Mouse (Mus musculus): ENCODE results near the gene Olfr1262.

Gene Olfr1262

DNA sequence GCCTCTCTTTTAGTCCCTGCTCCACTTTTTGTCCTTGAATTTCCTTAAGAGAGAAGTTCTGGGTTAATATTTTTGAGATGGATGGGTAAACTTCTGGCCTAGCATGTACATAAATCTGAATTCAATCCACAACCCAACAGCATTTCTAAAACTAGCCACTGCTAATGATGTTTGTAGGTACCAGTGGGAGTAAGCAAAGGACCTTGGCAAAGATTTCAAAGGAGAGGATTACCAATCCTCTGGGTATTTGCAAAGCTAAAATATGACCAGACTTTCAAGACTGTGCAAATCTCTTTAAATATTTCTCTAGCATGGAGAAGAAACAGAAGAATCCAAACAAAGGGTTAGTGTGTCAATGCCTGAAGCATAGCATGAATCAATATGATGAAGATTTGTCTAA lies at the start of gene Olfr1262:
Gene Olfr1262 (plus strand): TSS at position 301 of the 400 bp plus-strand sequence.
- DNase-seq = no peak

DNA sequence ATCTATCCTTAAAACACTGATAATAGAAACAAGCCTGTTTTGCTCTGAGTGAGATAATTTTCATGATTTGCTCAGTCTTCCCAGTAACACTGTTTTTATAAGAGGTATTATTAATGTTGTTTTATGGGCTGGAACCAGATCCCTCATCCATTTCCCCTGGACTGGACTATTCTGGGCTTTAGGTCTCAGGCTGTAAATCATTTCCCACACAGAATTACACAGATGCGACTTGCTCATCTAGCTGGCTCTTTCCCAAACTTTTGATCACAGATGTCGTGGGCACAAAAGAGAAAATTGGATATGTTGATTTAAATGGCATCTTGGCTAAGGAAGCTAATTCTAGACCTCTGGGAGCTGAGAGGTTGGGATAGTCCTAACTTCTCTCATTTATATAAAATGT lies 25.8 kb upstream of the Olfr1262 start, which contains the start of gene Olfr1260:
Gene Olfr1260 (plus strand): TSS at position 157 of the 400 bp plus-strand sequence.
- no peak for DNase-seq

DNA sequence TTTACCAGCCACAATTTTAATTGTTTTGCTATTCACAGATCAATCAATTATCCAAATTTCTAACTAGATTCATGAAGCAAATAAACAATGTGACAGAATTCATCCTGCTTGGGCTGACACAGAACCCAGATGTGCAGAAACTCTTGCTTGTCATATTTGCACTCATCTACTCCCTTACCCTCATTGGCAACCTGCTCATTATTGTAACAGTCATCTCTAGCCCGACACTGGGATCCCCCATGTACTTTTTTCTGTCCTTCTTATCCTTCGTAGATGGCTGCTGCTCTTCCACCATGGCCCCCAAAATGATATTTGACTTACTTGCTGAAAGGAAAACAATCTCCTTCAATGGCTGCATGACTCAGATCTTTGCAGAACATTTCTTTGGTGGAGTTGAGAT lies 22.2 kb upstream of the Olfr1262 start:
- DNase-seq = no peak

DNA sequence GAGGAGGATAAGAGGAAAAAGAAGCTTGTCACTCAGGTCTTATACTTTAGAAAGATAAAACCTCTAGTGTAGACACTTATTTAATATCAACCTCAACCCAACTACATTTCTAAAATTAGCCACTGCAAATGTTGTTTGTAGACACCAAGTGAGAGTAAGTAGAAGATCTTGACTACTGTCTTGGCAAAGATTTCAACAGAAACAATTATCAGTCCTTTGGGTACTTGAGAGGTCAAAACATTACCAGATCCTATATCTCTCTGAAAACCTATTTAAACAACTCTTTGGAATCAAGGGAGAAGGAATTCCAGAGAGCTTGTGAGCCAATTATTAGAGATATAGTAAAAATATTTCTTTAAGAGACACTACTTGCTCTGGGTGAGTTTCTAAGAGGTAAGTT lies 9.0 kb upstream of the Olfr1262 start, which contains the start of gene Olfr1261:
Gene Olfr1261 (plus strand): TSS at position 301 of the 400 bp plus-strand sequence.
- no peak for DNase-seq

DNA sequence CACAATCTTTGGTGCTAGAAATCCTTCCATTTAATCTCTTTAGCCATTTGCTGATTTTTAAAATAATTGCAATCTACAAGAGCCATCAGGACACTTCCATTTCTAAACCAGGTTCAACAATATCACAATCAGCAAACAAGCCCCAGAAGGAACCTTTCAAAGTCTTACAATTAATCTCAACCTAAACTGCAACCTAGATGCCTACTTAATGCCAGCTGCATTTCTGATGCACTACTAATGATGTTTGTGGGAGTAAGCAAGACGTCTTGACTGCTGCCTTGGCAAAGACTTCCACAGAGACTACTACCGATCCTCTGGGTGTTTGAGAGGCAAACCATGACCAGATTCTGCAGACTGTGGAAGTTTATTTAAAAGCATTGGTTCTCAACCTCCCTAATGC lies 11.9 kb downstream of the Olfr1262 start, which contains the start of gene Olfr1263:
Gene Olfr1263 (plus strand): TSS at position 301 of the 400 bp plus-strand sequence.
- no peak for DNase-seq

DNA sequence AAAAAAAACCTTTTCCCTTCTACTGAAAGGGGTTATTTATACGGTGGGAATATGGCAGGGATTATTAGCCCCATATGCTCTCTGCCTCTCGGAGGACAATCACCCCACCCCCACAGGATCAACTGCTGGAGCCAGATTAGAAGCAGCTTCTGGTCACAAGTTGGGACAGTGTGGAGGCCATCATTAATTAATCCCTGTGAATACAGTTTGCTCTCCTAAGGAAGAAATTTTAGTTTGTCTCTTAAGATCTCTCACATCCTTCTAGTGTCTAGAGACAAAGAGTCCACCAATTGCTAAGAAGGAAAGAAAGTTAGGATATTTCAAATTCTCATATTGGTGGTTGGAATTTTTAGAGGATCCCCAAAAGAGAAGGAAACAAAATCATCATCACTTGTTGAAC lies 25.5 kb downstream of the Olfr1262 start, which contains the start of gene Olfr1264:
Gene Olfr1264 (minus strand): TSS at position 101 of the 400 bp plus-strand sequence.
- no peak for DNase-seq

DNA sequence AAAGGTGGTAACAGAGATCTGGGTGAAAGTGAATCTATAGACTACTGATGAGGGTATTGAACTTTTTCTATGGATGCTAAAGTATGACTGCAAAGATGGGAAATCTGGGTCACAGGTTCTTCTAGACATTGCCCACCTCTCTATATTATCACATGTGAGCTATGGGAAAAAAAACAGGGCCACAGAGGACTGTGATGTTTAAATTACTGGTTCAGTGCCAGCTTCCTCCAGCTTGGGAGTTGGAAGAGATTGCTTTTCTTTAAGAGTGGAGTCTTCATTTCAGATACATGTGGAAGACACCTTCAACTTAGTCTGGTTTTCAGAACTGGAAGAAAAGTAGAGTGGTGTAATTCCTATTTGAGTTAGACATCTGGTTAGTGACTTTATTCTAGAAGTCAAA lies 35.1 kb downstream of the Olfr1262 start, which contains the start of gene Olfr1265:
Gene Olfr1265 (plus strand): TSS at position 301 of the 400 bp plus-strand sequence.
- no peak for DNase-seq

All from thymus, postnatal 4 days (tissue).